Mouse (Mus musculus): Measurements from ENCODE around the gene Grm7. TPM values are rescaled to one million over a fixed set of nuclear protein-coding genes. Genes with fewer than 3 reads are reported as not detected.
A peak's percentile ranks its signal among the peaks of the same experiment; 100 is the strongest.

Gene Grm7
- polyA plus RNA-seq, 1 experiment, result 44.0 TPM

GRCm38 (mm10) chr6:111559459-111559858, 914.1 kb downstream of the Grm7 start:
- 0 out of 2 replicates have a peak, but pooled peaks have one; percentile 20 for TF ChIP-seq CTCF (IDR thresholded peaks at IDR 0.05; ENCODE audit: extremely low read depth, insufficient read depth, low read length)
- no peak for TF ChIP-seq POLR2A (IDR thresholded peaks at IDR 0.05; ENCODE audit: extremely low read depth, insufficient read depth, low read length)
- no peaks in the 10 kb centered on the region; the same call in 1 of the 2 replicates for H3K4me1 ChIP-seq (ENCODE audit: control insufficient read depth, insufficient read depth, low read length)
- no peak overlapping the region for H3K27ac ChIP-seq (ENCODE audit: insufficient read depth, low read length)
- H3K4me3 ChIP-seq (ENCODE audit: insufficient read depth, low read length), result no peak overlapping the region

- TF ChIP-seq POLR2A (IDR thresholded peaks at IDR 0.05; ENCODE audit: extremely low read depth, insufficient read depth, low read length) (no peak), CTCF (IDR thresholded peaks at IDR 0.05; ENCODE audit: extremely low read depth, insufficient read depth, low read length) (no peak)
- H3K4me3 ChIP-seq (ENCODE audit: insufficient read depth, low read length), result no peak overlapping the region
- no peak overlapping the region for H3K27ac ChIP-seq (ENCODE audit: insufficient read depth, low read length)
- no peaks in the 10 kb centered on the region; the same call in 1 of the 2 replicates for H3K4me1 ChIP-seq (ENCODE audit: control insufficient read depth, insufficient read depth, low read length)
These were observed 916.0 kb downstream of the Grm7 start for GRCm38 (mm10) chr6:111561347-111561746.

GRCm38 (mm10) chr6:111571471-111572088, 926.2 kb downstream of the Grm7 start:
- no peak overlapping the region for H3K27ac ChIP-seq (ENCODE audit: insufficient read depth, low read length)
- no peaks in the 10 kb centered on the region for H3K4me1 ChIP-seq (ENCODE audit: control insufficient read depth, insufficient read depth, low read length)
- TF ChIP-seq POLR2A (IDR thresholded peaks at IDR 0.05; ENCODE audit: extremely low read depth, insufficient read depth, low read length) (no peak), CTCF (IDR thresholded peaks at IDR 0.05; ENCODE audit: extremely low read depth, insufficient read depth, low read length) (no peak)
- no peak overlapping the region for H3K4me3 ChIP-seq (ENCODE audit: insufficient read depth, low read length)

- Histone ChIP-seq H3K27ac (ENCODE audit: insufficient read depth, low read length) (no peak overlapping the region), H3K4me1 (ENCODE audit: control insufficient read depth, insufficient read depth, low read length) (no peaks in the 10 kb centered on the region), H3K4me3 (ENCODE audit: insufficient read depth, low read length) (no peak overlapping the region)
- no peak for TF ChIP-seq POLR2A (IDR thresholded peaks at IDR 0.05; ENCODE audit: extremely low read depth, insufficient read depth, low read length)
- TF ChIP-seq CTCF (IDR thresholded peaks at IDR 0.05; ENCODE audit: extremely low read depth, insufficient read depth, low read length), result no peak
These were observed 939.5 kb downstream of the Grm7 start for GRCm38 (mm10) chr6:111584851-111585250.

GRCm38 (mm10) chr6:111587572-111587971, 942.2 kb downstream of the Grm7 start:
- TF ChIP-seq CTCF (IDR thresholded peaks at IDR 0.05; ENCODE audit: extremely low read depth, insufficient read depth, low read length) (no peak), POLR2A (IDR thresholded peaks at IDR 0.05; ENCODE audit: extremely low read depth, insufficient read depth, low read length) (no peak)
- no peak overlapping the region for H3K27ac ChIP-seq (ENCODE audit: insufficient read depth, low read length)
- H3K4me1 ChIP-seq (ENCODE audit: control insufficient read depth, insufficient read depth, low read length), result no peaks in the 10 kb centered on the region
- no peak overlapping the region for H3K4me3 ChIP-seq (ENCODE audit: insufficient read depth, low read length)

GRCm38 (mm10) chr6:111601892-111602654, 956.7 kb downstream of the Grm7 start:
- Histone ChIP-seq H3K4me1 (ENCODE audit: control insufficient read depth, insufficient read depth, low read length) (no peaks in the 10 kb centered on the region; the same call in 1 of the 2 replicates), H3K27ac (ENCODE audit: insufficient read depth, low read length) (peak overlapping the region; percentile 44; the same call in 1 of the 2 replicates), H3K4me3 (ENCODE audit: insufficient read depth, low read length) (no peak overlapping the region)
- no peak for TF ChIP-seq CTCF (IDR thresholded peaks at IDR 0.05; ENCODE audit: extremely low read depth, insufficient read depth, low read length)
- no peak for TF ChIP-seq POLR2A (IDR thresholded peaks at IDR 0.05; ENCODE audit: extremely low read depth, insufficient read depth, low read length)

GRCm38 (mm10) chr6:111610396-111610795, 965.0 kb downstream of the Grm7 start:
- H3K4me3 ChIP-seq (ENCODE audit: insufficient read depth, low read length), result no peak overlapping the region
- H3K4me1 ChIP-seq (ENCODE audit: control insufficient read depth, insufficient read depth, low read length), result no peaks in the 10 kb centered on the region
- no peak for TF ChIP-seq POLR2A (IDR thresholded peaks at IDR 0.05; ENCODE audit: extremely low read depth, insufficient read depth, low read length)
- no peak for TF ChIP-seq CTCF (IDR thresholded peaks at IDR 0.05; ENCODE audit: extremely low read depth, insufficient read depth, low read length)
- H3K27ac ChIP-seq (ENCODE audit: insufficient read depth, low read length), result no peak overlapping the region

- H3K27ac ChIP-seq (ENCODE audit: insufficient read depth, low read length), result no peak overlapping the region
- no peak for TF ChIP-seq CTCF (IDR thresholded peaks at IDR 0.05; ENCODE audit: extremely low read depth, insufficient read depth, low read length)
- TF ChIP-seq POLR2A (IDR thresholded peaks at IDR 0.05; ENCODE audit: extremely low read depth, insufficient read depth, low read length), result no peak
- H3K4me1 ChIP-seq (ENCODE audit: control insufficient read depth, insufficient read depth, low read length), result no peaks in the 10 kb centered on the region
- H3K4me3 ChIP-seq (ENCODE audit: insufficient read depth, low read length), result no peak overlapping the region
These were observed 968.5 kb downstream of the Grm7 start for GRCm38 (mm10) chr6:111613834-111614233.

Measured in cortical plate, adult 2 months (tissue).